Comparison of ENCODE assay signal across 17 mouse cellular contexts in the genomic region with DNA sequence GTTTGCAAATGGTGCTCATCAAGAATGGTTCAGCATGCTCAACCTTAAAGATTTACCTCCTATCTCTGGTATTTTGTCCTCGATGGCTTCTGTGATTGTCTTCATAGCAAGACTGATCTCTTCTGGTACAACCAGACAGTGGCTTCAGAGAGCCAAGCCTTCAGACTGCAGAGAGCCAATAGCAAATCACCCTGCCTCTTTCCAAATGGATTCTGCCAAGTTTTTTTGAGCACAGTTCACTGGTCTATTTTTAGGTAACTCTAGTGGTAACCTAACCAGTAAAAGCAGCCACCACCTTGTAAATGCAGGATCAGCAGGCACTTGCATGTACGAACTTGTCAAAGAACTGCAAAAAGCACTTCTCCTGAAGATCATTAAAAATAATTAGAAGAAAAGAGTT. TPM values are rescaled to one million over a fixed set of nuclear protein-coding genes. Genes with fewer than 3 reads are reported as not detected.
A peak's percentile ranks its signal among the peaks of the same experiment; 100 is the strongest.
DNase-seq lines count a peak whose midpoint lies in the region; ATAC-seq and TF ChIP-seq lines count a peak whose summit lies in the region.
"Had no signal": no experiment of that assay in that cellular context is flagged by ENCODE, and none has a peak within 500 bp of the region (broad histone marks: within the 10 kb centered on the region; RNA-seq: fewer than 3 reads in every experiment).

No protein-coding gene starts in this region.

- H3K27ac ChIP-seq in gastrocnemius, adult 2 months, result peak overlapping the region; percentile 86
- H3K27ac ChIP-seq in kidney, adult 2 months (ENCODE audit: insufficient read depth, low read depth, low read length), result no peak overlapping the region
- peak overlapping the region; percentile 49; the same call in 1 of the 2 replicates for H3K27ac ChIP-seq in heart, embryonic 12.5 days (ENCODE audit: poor library complexity, severe bottlenecking)
- H3K27ac ChIP-seq in heart, postnatal 0 days (ENCODE audit: low read depth), result peak overlapping the region; percentile 82
- H3K27ac ChIP-seq in hindbrain, embryonic 11.5 days (ENCODE audit: low read depth, low read length), result no peak overlapping the region
- H3K27ac ChIP-seq: forebrain, embryonic 13.5 days; hindbrain, embryonic 13.5 days; intestine, embryonic 15.5 days; liver, embryonic 12.5 days; lung, embryonic 15.5 days; midbrain, embryonic 12.5 days had no signal

- H3K27me3 ChIP-seq in kidney, adult 2 months (replicated peaks; ENCODE audit: control insufficient read depth, insufficient read depth, low read length), result no peaks in the 10 kb centered on the region
- no peaks in the 10 kb centered on the region for H3K27me3 ChIP-seq in heart, embryonic 12.5 days (replicated peaks)
- no peaks in the 10 kb centered on the region for H3K27me3 ChIP-seq in heart, postnatal 0 days (ENCODE audit: control insufficient read depth, insufficient read depth, low read length)
- no peaks in the 10 kb centered on the region for H3K27me3 ChIP-seq in hindbrain, embryonic 11.5 days (ENCODE audit: control insufficient read depth, insufficient read depth, low read length)
- H3K27me3 ChIP-seq: forebrain, embryonic 13.5 days; hindbrain, embryonic 13.5 days; intestine, embryonic 15.5 days; lung, embryonic 15.5 days; midbrain, embryonic 12.5 days had no signal

- DNase-seq in gastrocnemius, adult 2 months, result peak; percentile 37
- no peak for DNase-seq in gastrocnemius, postnatal 10 days
- DNase-seq in kidney, adult 2 months, result peak; percentile 7
- no peak for DNase-seq in kidney, adult 11 months
- DNase-seq in heart, postnatal 0 days (ENCODE audit: low spot score), result peak; percentile 89
- no peak for DNase-seq in hindbrain, embryonic 11.5 days (ENCODE audit: low spot score)
- DNase-seq: cerebellum, adult 11 months; kidney, postnatal 14 days; right cerebral cortex, postnatal 14 days had no signal

- H3K9me3 ChIP-seq in heart, embryonic 12.5 days (replicated peaks), result no peaks in the 10 kb centered on the region; the same call in 1 of the 2 replicates
- H3K9me3 ChIP-seq in heart, postnatal 0 days (replicated peaks; ENCODE audit: control insufficient read depth, low read length), result no peaks in the 10 kb centered on the region
- no peaks in the 10 kb centered on the region for H3K9me3 ChIP-seq in hindbrain, embryonic 11.5 days (ENCODE audit: control insufficient read depth, low read length)
- H3K9me3 ChIP-seq: forebrain, embryonic 13.5 days; hindbrain, embryonic 13.5 days; intestine, embryonic 15.5 days; liver, embryonic 12.5 days; lung, embryonic 15.5 days; midbrain, embryonic 12.5 days had no signal

- H3K36me3 ChIP-seq in kidney, adult 2 months (ENCODE audit: control insufficient read depth, insufficient read depth, low read length), result no peaks in the 10 kb centered on the region
- H3K36me3 ChIP-seq in heart, embryonic 12.5 days, result peaks cover 4% of the 10 kb centered on the region
- peaks cover 11% of the 10 kb centered on the region; the same call in 1 of the 2 replicates for H3K36me3 ChIP-seq in heart, postnatal 0 days (replicated peaks; ENCODE audit: control insufficient read depth, insufficient read depth, low read length)
- H3K36me3 ChIP-seq in hindbrain, embryonic 11.5 days (ENCODE audit: control insufficient read depth, insufficient read depth, low read length), result no peaks in the 10 kb centered on the region
- H3K36me3 ChIP-seq: hindbrain, embryonic 13.5 days; intestine, embryonic 15.5 days; liver, embryonic 12.5 days; lung, embryonic 15.5 days; midbrain, embryonic 12.5 days had no signal

- H3K4me2 ChIP-seq in heart, embryonic 12.5 days, result no peak overlapping the region
- H3K4me2 ChIP-seq in heart, postnatal 0 days (ENCODE audit: low read depth, low read length), result no peak overlapping the region
- no peak overlapping the region for H3K4me2 ChIP-seq in hindbrain, embryonic 11.5 days (replicated peaks; ENCODE audit: low read depth, low read length)
- H3K4me2 ChIP-seq: forebrain, embryonic 13.5 days; hindbrain, embryonic 13.5 days; intestine, embryonic 15.5 days; liver, embryonic 12.5 days; lung, embryonic 15.5 days; midbrain, embryonic 12.5 days had no signal

- intact Hi-C loops in gastrocnemius, adult 2 months (cut with DNase I), result no loop called here

- peak; percentile 54; the same call in 1 of the 2 replicates for TF ChIP-seq EP300 in heart, postnatal 0 days (IDR thresholded peaks at IDR 0.05; ENCODE audit: low read depth)

- no peak for ATAC-seq in heart, embryonic 12.5 days (ENCODE audit: insufficient number of reproducible peaks, low FRiP score)
- peak; percentile 91 for ATAC-seq in heart, postnatal 0 days (ENCODE audit: insufficient read depth, low read depth)
- no peak for ATAC-seq in hindbrain, embryonic 11.5 days (ENCODE audit: low FRiP score)
- ATAC-seq: forebrain, embryonic 13.5 days; intestine, embryonic 15.5 days; liver, embryonic 12.5 days; Patski had no signal

- H3K4me3 ChIP-seq in gastrocnemius, adult 2 months, result peak overlapping the region; percentile 15; the same call in 1 of the 2 replicates
- no peak overlapping the region for H3K4me3 ChIP-seq in kidney, adult 2 months (ENCODE audit: insufficient read depth, low read depth, low read length)
- H3K4me3 ChIP-seq in heart, embryonic 12.5 days, result no peak overlapping the region
- no peak overlapping the region for H3K4me3 ChIP-seq in heart, postnatal 0 days (ENCODE audit: low read depth, low read length)
- H3K4me3 ChIP-seq in hindbrain, embryonic 11.5 days (ENCODE audit: low read depth, low read length), result no peak overlapping the region
- H3K4me3 ChIP-seq: forebrain, embryonic 13.5 days; hindbrain, embryonic 13.5 days; intestine, embryonic 15.5 days; liver, embryonic 12.5 days; lung, embryonic 15.5 days; midbrain, embryonic 12.5 days had no signal

- 81% methylated on average over 2 of the region's 2 CpGs for WGBS in kidney, adult 2 months
- WGBS in heart, embryonic 12.5 days, result 54% methylated on average over 2 of the region's 2 CpGs
- 32% methylated on average over 2 of the region's 2 CpGs for WGBS in heart, postnatal 0 days
- WGBS in hindbrain, embryonic 11.5 days, result 95% methylated on average over 2 of the region's 2 CpGs

- no peaks in the 10 kb centered on the region for H3K4me1 ChIP-seq in kidney, adult 2 months (ENCODE audit: control insufficient read depth, insufficient read depth, low read length)
- H3K4me1 ChIP-seq in heart, embryonic 12.5 days (replicated peaks), result peaks cover 31% of the 10 kb centered on the region
- H3K4me1 ChIP-seq in heart, postnatal 0 days (ENCODE audit: control insufficient read depth, insufficient read depth), result peaks cover 24% of the 10 kb centered on the region
- no peaks in the 10 kb centered on the region for H3K4me1 ChIP-seq in hindbrain, embryonic 11.5 days (replicated peaks; ENCODE audit: control insufficient read depth, insufficient read depth, low read length)
- H3K4me1 ChIP-seq: forebrain, embryonic 13.5 days; hindbrain, embryonic 13.5 days; intestine, embryonic 15.5 days; liver, embryonic 12.5 days; lung, embryonic 15.5 days; midbrain, embryonic 12.5 days had no signal

- no peak for TF ChIP-seq POLR2A in kidney, adult 2 months (IDR thresholded peaks at IDR 0.05; ENCODE audit: low read depth, low read length)

- TF ChIP-seq CTCF in gastrocnemius, adult 2 months (IDR thresholded peaks at IDR 0.05), result no peak
- TF ChIP-seq CTCF in kidney, adult 2 months (conservative IDR thresholded peaks at IDR 0.05; ENCODE audit: insufficient read depth, insufficient read length, low read depth, low read length), result no peak
- no peak for TF ChIP-seq CTCF in heart, postnatal 0 days (IDR thresholded peaks at IDR 0.05; ENCODE audit: low read depth)

- H3K9ac ChIP-seq in heart, embryonic 12.5 days, result no peak overlapping the region
- no peak overlapping the region for H3K9ac ChIP-seq in heart, postnatal 0 days (replicated peaks; ENCODE audit: low read depth, low read length)
- no peak overlapping the region for H3K9ac ChIP-seq in hindbrain, embryonic 11.5 days (ENCODE audit: low read depth, low read length)
- H3K9ac ChIP-seq: forebrain, embryonic 13.5 days; hindbrain, embryonic 13.5 days; intestine, embryonic 15.5 days; liver, embryonic 12.5 days; lung, embryonic 15.5 days; midbrain, embryonic 12.5 days had no signal

RNA-seq across cellular contexts. Expression of gene Pdzd2, which starts 25.4 kb away (rescaled TPM):
- total RNA-seq in gastrocnemius, adult 2 months (2021), result 10 to 100 TPM; 17.0 to 23.8 TPM
- total RNA-seq in gastrocnemius, postnatal 10 days (2021), result 10 to 100 TPM; 44.8 to 61.6 TPM
- 16.5 and 17.3 TPM in 2 replicates for polyA plus RNA-seq in kidney, adult 2 months (2012; rRNA removed)
- polyA plus RNA-seq in heart, embryonic 12.5 days (2016; fragmentation: Nextera tagmentation; extraction: Ambion mirVana), result 14.2 and 14.4 TPM in 2 replicates
- total RNA-seq in heart, postnatal 0 days (2014; rRNA removed; ENCODE audit: low replicate concordance), result 82.8 and 86.0 TPM in 2 replicates
- polyA plus RNA-seq in heart, postnatal 0 days (2015; fragmentation: Nextera tagmentation; extraction: Ambion mirVana), result 26.3 and 36.1 TPM in 2 replicates
- 4.0 and 5.5 TPM in 2 replicates for polyA plus RNA-seq in hindbrain, embryonic 11.5 days (2014; fragmentation: Nextera tagmentation; extraction: Ambion mirVana)

Comparison
In these comparisons a context has a peak if more than half of its experiments do, and no peak if none do; other contexts are left out.
1. DNase-seq: peak in gastrocnemius, adult 2 months (single experiment), kidney, adult 2 months (single experiment) and heart, postnatal 0 days (single experiment); none in gastrocnemius, postnatal 10 days (single experiment), kidney, adult 11 months (single experiment) and hindbrain, embryonic 11.5 days (single experiment).
2. H3K27ac ChIP-seq: peak in gastrocnemius, adult 2 months (single experiment), heart, embryonic 12.5 days (single experiment) and heart, postnatal 0 days (single experiment); none in kidney, adult 2 months (single experiment) and hindbrain, embryonic 11.5 days (single experiment).